Mouse (Mus musculus): ENCODE measurements around the gene Cideb. TPM values are rescaled to one million over a fixed set of nuclear protein-coding genes. Genes with fewer than 3 reads are reported as not detected.

Gene Cideb
- total and polyA plus RNA-seq, 3 experiments = 0.53 to 2.4 TPM; not detected in 1

- no peak overlapping the region for H3K9ac ChIP-seq (ENCODE audit: control insufficient read depth, low read depth, low read length, poor library complexity, severe bottlenecking)
- peaks cover 2% of the 10 kb centered on the region; the same call in 1 of the 2 replicates for H3K79me2 ChIP-seq (ENCODE audit: control insufficient read depth, insufficient read depth, low read length, poor library complexity)
- TF ChIP-seq CTCF (IDR thresholded peaks at IDR 0.05 in 2 of 3, conservative IDR thresholded peaks at IDR 0.05 in 1 of 3; ENCODE audit: control insufficient read depth in 1 of 3, insufficient read depth in 1 of 3, low read depth in 2 of 3, low read length in 3 of 3, poor library complexity in 1 of 3, severe bottlenecking in 1 of 3) = no peak
- H3K4me1 ChIP-seq (ENCODE audit: control insufficient read depth in 1 of 2, insufficient read depth in 2 of 2, low read length in 2 of 2) = peaks cover 11 to 12% of the 10 kb centered on the region in 2 experiments
- H3K4me3 ChIP-seq (ENCODE audit: control insufficient read depth in 1 of 2, insufficient read depth in 1 of 2, low read depth in 2 of 2, low read length in 2 of 2) = no peak overlapping the region
- no peak for DNase-seq (ENCODE audit: low read depth, low spot score)
- H3K27me3 ChIP-seq (ENCODE audit: control insufficient read depth in 1 of 2, insufficient read depth in 2 of 2, low read length in 2 of 2) = no peaks in the 10 kb centered on the region
- no peaks in the 10 kb centered on the region for H3K9me3 ChIP-seq (replicated peaks; ENCODE audit: insufficient read depth, low read length)
- H3K27ac ChIP-seq (ENCODE audit: control insufficient read depth, low read depth, low read length) = no peak overlapping the region
- H3K36me3 ChIP-seq (ENCODE audit: control insufficient read depth in 1 of 2, insufficient read depth in 2 of 2, low read length in 2 of 2) = peaks cover 0 to 14% of the 10 kb centered on the region in 2 experiments; a peak in 2 of 4 replicates
Observed at GRCm38 (mm10) chr14:55720666-55721065, 37.6 kb downstream of the Cideb start.

GRCm38 (mm10) chr14:55719737-55720136, 38.5 kb downstream of the Cideb start:
- no peak for TF ChIP-seq BHLHE40 (IDR thresholded peaks at IDR 0.05; ENCODE audit: borderline replicate concordance, low read depth, low read length)
- TF ChIP-seq USF2 (IDR thresholded peaks at IDR 0.05; ENCODE audit: borderline replicate concordance in 1 of 2, insufficient read depth in 1 of 2, low read depth in 1 of 2, low read length in 2 of 2) = no peak
- no peak for TF ChIP-seq MXI1 (IDR thresholded peaks at IDR 0.05; ENCODE audit: low read depth, low read length)
- no peak for TF ChIP-seq ZNF384 (IDR thresholded peaks at IDR 0.05; ENCODE audit: low read depth, low read length)
- TF ChIP-seq RCOR1 (IDR thresholded peaks at IDR 0.05; ENCODE audit: low read depth, low read length) = no peak
- no peak for TF ChIP-seq MYC (IDR thresholded peaks at IDR 0.05; ENCODE audit: low read depth, low read length)
- H3K36me3 ChIP-seq (ENCODE audit: control insufficient read depth in 1 of 2, insufficient read depth in 2 of 2, low read length in 2 of 2) = peaks cover 0 to 18% of the 10 kb centered on the region in 2 experiments; a peak in 2 of 4 replicates
- no peak overlapping the region for H3K9ac ChIP-seq (ENCODE audit: control insufficient read depth, low read depth, low read length, poor library complexity, severe bottlenecking)
- H3K4me1 ChIP-seq (ENCODE audit: control insufficient read depth in 1 of 2, insufficient read depth in 2 of 2, low read length in 2 of 2) = peaks cover 11 to 15% of the 10 kb centered on the region in 2 experiments
- no peaks in the 10 kb centered on the region for H3K9me3 ChIP-seq (replicated peaks; ENCODE audit: insufficient read depth, low read length)
- H3K27me3 ChIP-seq (ENCODE audit: control insufficient read depth in 1 of 2, insufficient read depth in 2 of 2, low read length in 2 of 2) = no peaks in the 10 kb centered on the region
- H3K27ac ChIP-seq (ENCODE audit: control insufficient read depth, low read depth, low read length) = no peak overlapping the region
- DNase-seq (ENCODE audit: low read depth, low spot score) = no peak
- peaks cover 2% of the 10 kb centered on the region; the same call in 1 of the 2 replicates for H3K79me2 ChIP-seq (ENCODE audit: control insufficient read depth, insufficient read depth, low read length, poor library complexity)
- no peak overlapping the region for H3K4me3 ChIP-seq (ENCODE audit: control insufficient read depth in 1 of 2, insufficient read depth in 1 of 2, low read depth in 2 of 2, low read length in 2 of 2)

DNA sequence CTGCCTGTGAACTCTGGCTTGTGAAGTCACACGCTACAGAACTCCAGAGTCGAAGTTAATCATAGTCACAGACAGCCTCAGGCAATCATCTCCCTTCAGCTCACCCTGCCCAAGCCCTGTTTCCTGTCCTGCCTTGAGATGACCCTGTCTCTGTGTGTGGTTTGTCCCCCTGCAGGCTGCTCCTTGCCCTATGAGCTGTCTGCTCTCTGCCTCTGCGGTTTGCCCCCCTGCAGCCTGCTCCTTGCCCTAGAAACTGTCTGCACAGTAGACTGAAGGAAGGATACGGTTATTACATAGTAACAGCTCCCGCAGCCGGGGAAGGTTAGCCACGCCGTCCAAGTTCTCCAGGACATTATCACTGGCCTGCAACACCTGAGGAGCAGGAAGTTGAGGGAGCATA, 41.4 kb downstream of the Cideb start:
- Histone ChIP-seq H3K9ac (ENCODE audit: control insufficient read depth, low read depth, low read length, poor library complexity, severe bottlenecking) (no peak overlapping the region), H3K27ac (ENCODE audit: control insufficient read depth, low read depth, low read length) (no peak overlapping the region), H3K4me1 (ENCODE audit: control insufficient read depth in 1 of 2, insufficient read depth in 2 of 2, low read length in 2 of 2) (peaks cover 4 to 5% of the 10 kb centered on the region in 2 experiments), H3K9me3 (replicated peaks; ENCODE audit: insufficient read depth, low read length) (no peaks in the 10 kb centered on the region), H3K36me3 (ENCODE audit: control insufficient read depth in 1 of 2, insufficient read depth in 2 of 2, low read length in 2 of 2) (peaks cover 0 to 6% of the 10 kb centered on the region in 2 experiments; a peak in 1 of 4 replicates), H3K4me3 (ENCODE audit: control insufficient read depth in 1 of 2, insufficient read depth in 1 of 2, low read depth in 2 of 2, low read length in 2 of 2) (no peak overlapping the region), H3K27me3 (ENCODE audit: control insufficient read depth in 1 of 2, insufficient read depth in 2 of 2, low read length in 2 of 2) (no peaks in the 10 kb centered on the region), H3K79me2 (ENCODE audit: control insufficient read depth, insufficient read depth, low read length, poor library complexity) (peaks cover under 1% of the 10 kb centered on the region; the same call in 1 of the 2 replicates)
- TF ChIP-seq ZNF384 (IDR thresholded peaks at IDR 0.05; ENCODE audit: low read depth, low read length) (no peak), ETS1 (IDR thresholded peaks at IDR 0.05; ENCODE audit: low read depth, low read length) (no peak), POLR2A (IDR thresholded peaks at IDR 0.05; ENCODE audit: control insufficient read depth in 1 of 2, insufficient read depth in 1 of 2, low read depth in 1 of 2, low read length in 2 of 2, poor library complexity in 1 of 2) (no peak), EP300 (IDR thresholded peaks at IDR 0.05; ENCODE audit: low read depth in 1 of 2, low read length in 2 of 2) (no peak), CTCF (IDR thresholded peaks at IDR 0.05 in 2 of 3, conservative IDR thresholded peaks at IDR 0.05 in 1 of 3; ENCODE audit: control insufficient read depth in 1 of 3, insufficient read depth in 1 of 3, low read depth in 2 of 3, low read length in 3 of 3, poor library complexity in 1 of 3, severe bottlenecking in 1 of 3) (no peak), ZC3H11A (IDR thresholded peaks at IDR 0.05; ENCODE audit: low read depth, low read length) (no peak), POLR2AphosphoS5 (IDR thresholded peaks at IDR 0.05; ENCODE audit: borderline replicate concordance, low read depth, low read length) (no peak), MYC (IDR thresholded peaks at IDR 0.05; ENCODE audit: low read depth, low read length) (no peak), TAL1 (IDR thresholded peaks at IDR 0.05; ENCODE audit: low read length) (no peak), JUND (IDR thresholded peaks at IDR 0.05; ENCODE audit: low read depth, low read length) (no peak), MAFK (IDR thresholded peaks at IDR 0.05; ENCODE audit: borderline replicate concordance, low read depth, low read length) (no peak), ZMIZ1 (IDR thresholded peaks at IDR 0.05; ENCODE audit: low read depth, low read length) (no peak), ELF1 (IDR thresholded peaks at IDR 0.05; ENCODE audit: low read depth, low read length) (no peak), GABPA (IDR thresholded peaks at IDR 0.05; ENCODE audit: low read depth, low read length) (no peak)
- no peak for DNase-seq (ENCODE audit: low read depth, low spot score)
